Mouse (Mus musculus): Measurements from ENCODE around the gene Gmcl1. TPM values are rescaled to one million over a fixed set of nuclear protein-coding genes. Genes with fewer than 3 reads are reported as not detected.

Gmcl1 gene
- total and polyA plus RNA-seq, 2 experiments: 3.4 to 6.4 TPM

DNA sequence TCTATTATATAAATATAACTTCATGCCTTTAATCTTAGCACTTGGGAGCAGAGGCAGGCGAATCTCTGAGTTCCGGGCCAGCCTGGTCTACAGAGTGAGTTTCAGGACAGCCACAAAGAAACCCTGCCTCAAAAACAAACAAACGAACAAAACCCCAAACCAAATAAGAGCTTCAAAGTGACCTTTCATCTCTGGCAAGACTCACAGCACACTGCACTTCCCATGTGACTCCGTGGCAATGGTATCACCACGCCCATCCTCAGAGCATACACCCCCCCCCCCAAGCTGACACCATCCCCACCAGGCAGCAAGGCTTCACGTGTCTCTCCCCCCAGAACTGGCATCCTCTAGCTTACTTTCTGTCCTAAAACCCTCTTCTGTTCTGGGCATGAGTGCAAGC lies 35.3 kb downstream of the Gmcl1 start:
- Histone ChIP-seq H3K27me3 (ENCODE audit: control insufficient read depth, insufficient read depth, low read length) (no peaks in the 10 kb centered on the region), H3K4me3 (ENCODE audit: insufficient read depth, low read depth, low read length) (no peak overlapping the region), H3K27ac (replicated peaks; ENCODE audit: insufficient read depth, low read depth, low read length) (peak overlapping the region; percentile 81), H3K79me2 (ENCODE audit: control insufficient read depth, insufficient read depth, low read length) (no peaks in the 10 kb centered on the region), H3K9ac (ENCODE audit: low read depth, low read length) (no peak overlapping the region), H3K36me3 (ENCODE audit: control insufficient read depth, insufficient read depth, low read length) (peaks cover 4% of the 10 kb centered on the region; the same call in 1 of the 2 replicates), H3K4me1 (ENCODE audit: control insufficient read depth, insufficient read depth, low read length) (peaks cover 17% of the 10 kb centered on the region)
- TF ChIP-seq POLR2A (IDR thresholded peaks at IDR 0.05; ENCODE audit: extremely low read depth, insufficient read depth, low read length): no peak
- TF ChIP-seq CTCF (IDR thresholded peaks at IDR 0.05; ENCODE audit: low read depth, low read length): no peak
- peak; percentile 85 for DNase-seq (ENCODE audit: extremely low read depth, low read depth, low spot score)
- 31% methylated on average over 6 of the region's 6 CpGs for WGBS

DNA sequence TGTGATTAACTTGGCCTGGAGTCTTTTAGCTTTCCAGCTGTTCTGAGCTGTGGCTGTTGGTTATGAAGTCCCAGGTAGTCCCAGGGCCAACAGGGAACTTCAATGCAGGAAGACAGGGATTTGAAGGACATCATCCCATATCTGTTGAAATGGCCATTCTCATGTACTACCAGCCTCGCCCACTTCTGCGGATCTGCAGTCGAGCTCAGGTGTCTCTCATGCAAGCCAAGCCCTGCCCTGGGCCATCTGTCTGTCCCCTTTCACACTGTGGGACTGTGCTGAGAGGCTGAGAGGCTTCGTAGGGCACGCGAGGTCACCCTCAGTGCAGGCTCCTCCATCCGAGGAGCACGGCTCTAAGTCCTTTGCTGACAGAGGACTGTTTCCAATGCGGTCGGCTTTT lies 37.0 kb downstream of the Gmcl1 start:
- Histone ChIP-seq H3K9ac (ENCODE audit: low read depth, low read length) (no peak overlapping the region), H3K36me3 (ENCODE audit: control insufficient read depth, insufficient read depth, low read length) (peaks cover 8% of the 10 kb centered on the region), H3K4me1 (ENCODE audit: control insufficient read depth, insufficient read depth, low read length) (peaks cover 9% of the 10 kb centered on the region), H3K79me2 (ENCODE audit: control insufficient read depth, insufficient read depth, low read length) (no peaks in the 10 kb centered on the region), H3K4me3 (ENCODE audit: insufficient read depth, low read depth, low read length) (no peak overlapping the region), H3K27ac (replicated peaks; ENCODE audit: insufficient read depth, low read depth, low read length) (no peak overlapping the region), H3K27me3 (ENCODE audit: control insufficient read depth, insufficient read depth, low read length) (no peaks in the 10 kb centered on the region)
- DNase-seq (ENCODE audit: extremely low read depth, low read depth, low spot score): no peak
- TF ChIP-seq POLR2A (IDR thresholded peaks at IDR 0.05; ENCODE audit: extremely low read depth, insufficient read depth, low read length) (no peak), CTCF (IDR thresholded peaks at IDR 0.05; ENCODE audit: low read depth, low read length) (no peak)
- 93% methylated on average over 10 of the region's 10 CpGs for WGBS

GRCm38 (mm10) chr6:86694465-86694864 lies 38.7 kb downstream of the Gmcl1 start:
- Histone ChIP-seq H3K9ac (ENCODE audit: low read depth, low read length) (no peak overlapping the region), H3K79me2 (ENCODE audit: control insufficient read depth, insufficient read depth, low read length) (no peaks in the 10 kb centered on the region), H3K36me3 (ENCODE audit: control insufficient read depth, insufficient read depth, low read length) (peaks cover 9% of the 10 kb centered on the region), H3K27ac (replicated peaks; ENCODE audit: insufficient read depth, low read depth, low read length) (no peak overlapping the region), H3K4me1 (ENCODE audit: control insufficient read depth, insufficient read depth, low read length) (peaks cover 9% of the 10 kb centered on the region), H3K27me3 (ENCODE audit: control insufficient read depth, insufficient read depth, low read length) (no peaks in the 10 kb centered on the region), H3K4me3 (ENCODE audit: insufficient read depth, low read depth, low read length) (no peak overlapping the region)
- peak; percentile 35 for DNase-seq (ENCODE audit: extremely low read depth, low read depth, low spot score)
- TF ChIP-seq CTCF (IDR thresholded peaks at IDR 0.05; ENCODE audit: low read depth, low read length) (peak; percentile 70), POLR2A (IDR thresholded peaks at IDR 0.05; ENCODE audit: extremely low read depth, insufficient read depth, low read length) (no peak)

- H3K36me3 ChIP-seq (ENCODE audit: control insufficient read depth, insufficient read depth, low read length): peaks cover 9% of the 10 kb centered on the region
- no peaks in the 10 kb centered on the region for H3K79me2 ChIP-seq (ENCODE audit: control insufficient read depth, insufficient read depth, low read length)
- WGBS: 95% methylated on average over 3 of the region's 3 CpGs
- no peak overlapping the region for H3K27ac ChIP-seq (replicated peaks; ENCODE audit: insufficient read depth, low read depth, low read length)
- H3K4me1 ChIP-seq (ENCODE audit: control insufficient read depth, insufficient read depth, low read length): no peaks in the 10 kb centered on the region
- no peak overlapping the region for H3K9ac ChIP-seq (ENCODE audit: low read depth, low read length)
- no peak for DNase-seq (ENCODE audit: extremely low read depth, low read depth, low spot score)
- no peak for TF ChIP-seq CTCF (IDR thresholded peaks at IDR 0.05; ENCODE audit: low read depth, low read length)
- no peaks in the 10 kb centered on the region for H3K27me3 ChIP-seq (ENCODE audit: control insufficient read depth, insufficient read depth, low read length)
- H3K4me3 ChIP-seq (ENCODE audit: insufficient read depth, low read depth, low read length): no peak overlapping the region
Measured at GRCm38 (mm10) chr6:86689671-86690070, 43.5 kb downstream of the Gmcl1 start.

DNA sequence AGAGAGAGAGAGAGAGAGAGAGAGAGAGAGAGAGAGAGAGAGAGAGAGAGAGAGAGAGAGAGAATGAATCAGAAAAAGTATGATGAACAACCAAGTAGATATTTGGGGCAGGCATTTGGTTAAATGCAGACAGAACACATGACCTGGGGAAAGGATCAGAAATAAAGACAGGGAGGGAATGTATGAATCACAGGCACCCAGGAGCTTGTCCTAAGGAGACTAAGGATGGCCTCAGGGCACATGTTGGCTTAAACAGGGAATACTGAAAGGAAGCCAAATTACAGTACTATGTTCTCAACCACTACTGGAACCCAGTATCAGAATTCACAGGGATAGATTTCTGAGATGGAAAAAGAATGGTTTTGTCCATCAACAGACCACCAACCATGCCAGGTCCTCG lies 46.2 kb downstream of the Gmcl1 start:
- Histone ChIP-seq H3K4me3 (ENCODE audit: insufficient read depth, low read depth, low read length) (no peak overlapping the region), H3K9ac (ENCODE audit: low read depth, low read length) (no peak overlapping the region), H3K36me3 (ENCODE audit: control insufficient read depth, insufficient read depth, low read length) (peaks cover 7% of the 10 kb centered on the region; the same call in 1 of the 2 replicates), H3K27me3 (ENCODE audit: control insufficient read depth, insufficient read depth, low read length) (no peaks in the 10 kb centered on the region), H3K27ac (replicated peaks; ENCODE audit: insufficient read depth, low read depth, low read length) (no peak overlapping the region), H3K79me2 (ENCODE audit: control insufficient read depth, insufficient read depth, low read length) (no peaks in the 10 kb centered on the region; the same call in 1 of the 2 replicates), H3K4me1 (ENCODE audit: control insufficient read depth, insufficient read depth, low read length) (peaks cover 2% of the 10 kb centered on the region; the same call in 1 of the 2 replicates)
- TF ChIP-seq CTCF (IDR thresholded peaks at IDR 0.05; ENCODE audit: low read depth, low read length): no peak
- no peak for DNase-seq (ENCODE audit: extremely low read depth, low read depth, low spot score)
- 86% methylated on average over 1 of the region's 1 CpGs for WGBS

DNA sequence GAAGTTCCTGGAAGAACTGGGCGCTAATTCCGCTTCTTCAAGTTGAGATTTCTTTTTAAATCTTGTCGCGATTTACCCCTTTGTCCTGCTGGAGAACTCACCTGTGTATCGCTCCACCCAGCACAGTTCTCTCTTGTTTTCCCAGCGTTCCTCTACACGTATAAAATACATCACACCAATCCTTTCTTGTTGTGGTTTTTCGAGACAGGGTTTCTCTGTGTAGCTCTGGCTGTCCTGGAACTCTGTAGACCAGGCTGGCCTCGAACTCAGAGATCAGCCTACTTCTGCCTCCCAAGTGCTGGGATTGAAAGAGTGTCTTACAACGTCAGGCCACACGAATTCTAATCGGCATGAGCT lies 48.5 kb downstream of the Gmcl1 start:
- Histone ChIP-seq H3K36me3 (ENCODE audit: control insufficient read depth, insufficient read depth, low read length) (peaks cover 14% of the 10 kb centered on the region; the same call in 1 of the 2 replicates), H3K27me3 (ENCODE audit: control insufficient read depth, insufficient read depth, low read length) (no peaks in the 10 kb centered on the region), H3K4me1 (ENCODE audit: control insufficient read depth, insufficient read depth, low read length) (peaks cover 2% of the 10 kb centered on the region; the same call in 1 of the 2 replicates), H3K27ac (replicated peaks; ENCODE audit: insufficient read depth, low read depth, low read length) (peak overlapping the region; percentile 32), H3K4me3 (ENCODE audit: insufficient read depth, low read depth, low read length) (peak overlapping the region; percentile 8), H3K79me2 (ENCODE audit: control insufficient read depth, insufficient read depth, low read length) (no peaks in the 10 kb centered on the region; the same call in 1 of the 2 replicates), H3K9ac (ENCODE audit: low read depth, low read length) (peak overlapping the region; percentile 25; the same call in 1 of the 2 replicates)
- TF ChIP-seq CTCF (IDR thresholded peaks at IDR 0.05; ENCODE audit: low read depth, low read length) (no peak), POLR2A (IDR thresholded peaks at IDR 0.05; ENCODE audit: extremely low read depth, insufficient read depth, low read length) (no peak)
- WGBS: 38% methylated on average over 12 of the region's 12 CpGs
- no peak for DNase-seq (ENCODE audit: extremely low read depth, low read depth, low spot score)
